Mouse (Mus musculus): ENCODE data around the gene Klra7.
"Not testable (repeated sequence)": the region's sequence is repeated elsewhere in the genome, so short reads cannot be mapped to it uniquely, and the experiment has no call there.

Gene Klra7

DNA sequence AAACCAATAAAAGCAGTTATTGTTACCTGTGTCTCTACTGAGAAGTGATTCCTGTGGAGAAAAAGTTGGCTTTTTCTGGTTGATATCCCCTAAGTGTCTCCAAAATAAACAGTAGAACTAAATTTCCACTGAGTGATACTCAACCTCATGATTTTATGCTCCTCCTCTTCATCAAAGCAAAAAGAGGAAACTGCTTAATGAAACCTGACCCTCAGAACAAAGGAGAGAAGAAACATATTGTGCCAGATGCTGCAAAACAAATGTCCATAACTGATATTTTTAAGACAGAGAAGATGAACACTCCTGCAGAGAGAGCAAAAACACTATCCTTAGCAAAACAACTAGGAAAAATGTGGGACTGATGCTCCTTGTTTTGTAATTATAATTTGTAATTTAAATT lies at the start of gene Klra7:
Gene Klra7, minus strand, starts transcription at position 101 of the 400 bp plus-strand sequence.
- DNase-seq (ENCODE audit: low spot score in 2 of 2) = no peak

DNA sequence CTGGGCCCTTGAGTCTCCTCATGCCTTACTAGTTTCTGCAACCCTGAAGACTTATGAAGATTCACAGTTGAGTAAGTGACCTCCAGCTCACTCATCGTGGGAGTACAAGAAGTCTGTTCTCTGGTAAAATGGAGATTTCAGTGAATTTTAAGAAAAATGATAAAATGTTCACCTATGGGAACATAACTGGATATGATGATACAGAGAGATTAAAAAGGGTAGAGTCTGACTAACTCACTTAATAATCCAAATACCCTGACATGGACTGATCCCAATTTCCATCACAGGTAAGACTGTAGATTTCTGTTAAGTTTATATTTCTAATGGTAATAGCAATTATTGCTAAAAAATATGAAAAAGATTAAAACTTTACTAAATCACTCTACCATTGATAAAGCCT lies 48.7 kb upstream of the Klra7 start, which contains the start of gene Klra10:
Gene Klra10, minus strand, starts transcription at position 101 of the 400 bp plus-strand sequence.
- not testable (repeated sequence) for DNase-seq (ENCODE audit: low spot score in 2 of 2)

- no peak for DNase-seq (ENCODE audit: low spot score in 2 of 2)
Measured at GRCm38 (mm10) chr6:130255326-130255725, 22.2 kb upstream of the Klra7 start.

GRCm38 (mm10) chr6:130237536-130237935 lies 4.4 kb upstream of the Klra7 start:
- DNase-seq (ENCODE audit: low spot score in 2 of 2) = no peak

DNA sequence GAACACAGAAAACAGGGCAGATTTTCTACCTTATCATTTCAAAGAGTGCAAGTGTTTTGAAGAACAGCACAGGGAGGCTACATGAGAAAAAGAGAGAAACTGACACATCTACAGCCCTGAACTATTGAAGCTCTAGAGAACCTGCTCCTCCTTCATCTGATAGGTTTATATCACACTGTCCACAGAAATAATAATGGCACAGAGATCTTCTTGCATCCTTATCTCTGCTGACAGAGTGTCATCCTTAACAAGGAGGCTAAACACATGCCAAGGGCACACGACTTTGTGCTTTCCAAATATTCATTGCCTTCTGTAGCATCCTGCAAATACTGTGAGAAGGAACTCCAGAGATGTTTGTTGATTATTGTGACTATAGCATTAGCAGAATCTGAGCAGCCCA lies 3.5 kb upstream of the Klra7 start:
- no peak for DNase-seq (ENCODE audit: low spot score in 2 of 2)

- not testable (repeated sequence) for DNase-seq (ENCODE audit: low spot score in 2 of 2)
Measured at GRCm38 (mm10) chr6:130197453-130197852, 35.7 kb downstream of the Klra7 start.

DNA sequence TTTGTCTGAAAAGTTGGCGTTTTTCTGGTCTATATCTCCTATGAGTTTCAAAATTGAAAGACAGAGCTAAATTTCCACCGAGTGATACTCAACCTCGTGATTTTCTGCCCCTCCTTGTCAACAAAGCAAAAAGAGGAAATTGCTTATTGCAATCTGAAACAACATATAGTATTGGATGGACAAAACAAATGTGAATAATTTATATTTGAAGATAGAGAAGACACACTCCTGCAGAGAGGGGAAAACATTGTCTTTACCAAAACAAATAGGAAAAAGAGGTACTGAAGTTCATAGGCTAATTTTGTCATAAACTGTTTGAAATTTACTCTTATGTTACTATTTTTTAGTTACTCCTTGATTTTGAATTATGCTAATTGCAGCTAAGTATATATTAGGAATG lies 40.1 kb downstream of the Klra7 start, which contains the start of gene Klra9:
Gene Klra9, minus strand, starts transcription at position 101 of the 400 bp plus-strand sequence.
- DNase-seq (ENCODE audit: low spot score in 2 of 2) = not testable (repeated sequence)
